Mouse (Mus musculus): ENCODE results near the gene Ggt5. TPM values are rescaled to one million over a fixed set of nuclear protein-coding genes. Genes with fewer than 3 reads are reported as not detected.

Ggt5 gene
- total and polyA plus RNA-seq, 3 experiments, result 3.8 to 41.9 (median 7.9) TPM

DNA sequence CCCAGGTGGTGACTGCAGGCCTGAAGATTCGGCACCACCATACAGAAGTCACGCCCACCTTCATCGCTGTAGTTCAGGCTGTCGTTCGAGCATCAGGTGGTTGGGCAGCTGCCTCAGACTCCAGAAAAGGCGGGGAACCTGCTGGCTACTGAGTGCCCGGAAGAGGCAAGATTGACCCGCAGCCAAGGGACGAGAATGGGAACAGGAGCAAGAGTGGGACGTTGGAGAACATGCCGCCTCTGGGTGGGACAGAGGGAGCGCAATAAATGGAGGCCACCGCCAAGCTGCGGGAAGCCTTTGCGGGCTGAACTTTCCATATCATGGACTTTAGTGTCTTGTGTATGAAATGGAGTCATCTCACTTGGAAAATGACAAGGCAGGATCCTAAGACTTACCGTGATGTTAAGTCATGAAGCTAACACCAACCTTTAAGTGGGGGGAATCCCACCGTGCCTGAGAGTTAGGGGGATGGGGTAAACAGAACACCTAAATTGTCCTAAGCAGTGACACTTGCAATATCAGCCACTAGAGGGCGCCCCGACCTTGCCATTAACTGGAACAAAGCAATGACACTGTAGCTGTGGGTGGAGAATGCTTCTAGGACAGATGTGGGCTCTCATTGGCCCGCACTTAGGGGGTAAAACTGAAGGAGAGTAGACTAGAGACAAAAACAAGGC is 3.1 kb upstream of the Ggt5 start:
- H3K79me2 ChIP-seq (replicated peaks; ENCODE audit: control insufficient read depth, insufficient read depth, low read length), result no peaks in the 10 kb centered on the region
- intact Hi-C loops (cut with DNase I), result loop anchor here (1.0 to 5.0 kb wide), 4 partner anchors 49 to 366 kb away; partner anchors contain the start of gene Gm5134
- no peak for TF ChIP-seq POLR2A (IDR thresholded peaks at IDR 0.05; ENCODE audit: insufficient read depth, low read depth, low read length)
- peak; percentile 86; the same call in 1 of the 2 replicates for TF ChIP-seq EP300 (IDR thresholded peaks at IDR 0.05; ENCODE audit: insufficient read depth, low read depth, low read length)
- peak; percentile 96 for TF ChIP-seq CTCF (IDR thresholded peaks at IDR 0.05)
- H3K36me3 ChIP-seq (ENCODE audit: control insufficient read depth, insufficient read depth, low read length), result no peaks in the 10 kb centered on the region
- H3K4me3 ChIP-seq, result no peak overlapping the region
- no peaks in the 10 kb centered on the region for H3K27me3 ChIP-seq (ENCODE audit: control insufficient read depth, insufficient read depth, low read length)
- 14% methylated on average over 20 of the region's 20 CpGs for WGBS
- H3K4me1 ChIP-seq (ENCODE audit: control insufficient read depth, insufficient read depth, low read length), result peaks cover 25% of the 10 kb centered on the region
- no peak overlapping the region for H3K27ac ChIP-seq
- DNase-seq, result peak; percentile 86 to 91
- H3K9ac ChIP-seq (ENCODE audit: low read depth, low read length), result no peak overlapping the region

- DNase-seq, result no peak
- peaks cover 25% of the 10 kb centered on the region for H3K4me1 ChIP-seq (ENCODE audit: control insufficient read depth, insufficient read depth, low read length)
- no peaks in the 10 kb centered on the region for H3K27me3 ChIP-seq (ENCODE audit: control insufficient read depth, insufficient read depth, low read length)
- no peaks in the 10 kb centered on the region for H3K79me2 ChIP-seq (replicated peaks; ENCODE audit: control insufficient read depth, insufficient read depth, low read length)
- H3K36me3 ChIP-seq (ENCODE audit: control insufficient read depth, insufficient read depth, low read length), result no peaks in the 10 kb centered on the region
- H3K9ac ChIP-seq (ENCODE audit: low read depth, low read length), result no peak overlapping the region
- TF ChIP-seq EP300 (IDR thresholded peaks at IDR 0.05; ENCODE audit: insufficient read depth, low read depth, low read length), result no peak
- TF ChIP-seq CTCF (IDR thresholded peaks at IDR 0.05), result no peak
- TF ChIP-seq POLR2A (IDR thresholded peaks at IDR 0.05; ENCODE audit: insufficient read depth, low read depth, low read length), result no peak
- H3K4me3 ChIP-seq, result no peak overlapping the region
- intact Hi-C loops (cut with DNase I), result loop anchor here (1.0 to 5.0 kb wide), 3 partner anchors 49 to 366 kb away; partner anchors contain the start of gene Gm5134
- no peak overlapping the region for H3K27ac ChIP-seq
- 80% methylated on average over 1 of the region's 1 CpGs for WGBS
Observed at GRCm38 (mm10) chr10:75586553-75586879, 2.6 kb upstream of the Ggt5 start.

GRCm38 (mm10) chr10:75587781-75588180 is 1.4 kb upstream of the Ggt5 start:
- DNase-seq, result peak; percentile 59 to 64
- H3K79me2 ChIP-seq (replicated peaks; ENCODE audit: control insufficient read depth, insufficient read depth, low read length), result no peaks in the 10 kb centered on the region
- H3K4me3 ChIP-seq, result no peak overlapping the region
- 26% methylated on average over 4 of the region's 4 CpGs for WGBS
- intact Hi-C loops (cut with DNase I), result loop anchor here (2.0 to 5.0 kb wide), 2 partner anchors 115 to 365 kb away; partner anchors contain the start of gene Gm5134
- peak overlapping the region; percentile 58 for H3K27ac ChIP-seq
- peaks cover 33% of the 10 kb centered on the region for H3K4me1 ChIP-seq (ENCODE audit: control insufficient read depth, insufficient read depth, low read length)
- H3K27me3 ChIP-seq (ENCODE audit: control insufficient read depth, insufficient read depth, low read length), result no peaks in the 10 kb centered on the region
- H3K36me3 ChIP-seq (ENCODE audit: control insufficient read depth, insufficient read depth, low read length), result no peaks in the 10 kb centered on the region
- TF ChIP-seq EP300 (IDR thresholded peaks at IDR 0.05; ENCODE audit: insufficient read depth, low read depth, low read length) (peak; percentile 85), CTCF (IDR thresholded peaks at IDR 0.05) (no peak), POLR2A (IDR thresholded peaks at IDR 0.05; ENCODE audit: insufficient read depth, low read depth, low read length) (0 out of 2 replicates have a peak, but pooled peaks have one; percentile 26)
- H3K9ac ChIP-seq (ENCODE audit: low read depth, low read length), result no peak overlapping the region

DNA sequence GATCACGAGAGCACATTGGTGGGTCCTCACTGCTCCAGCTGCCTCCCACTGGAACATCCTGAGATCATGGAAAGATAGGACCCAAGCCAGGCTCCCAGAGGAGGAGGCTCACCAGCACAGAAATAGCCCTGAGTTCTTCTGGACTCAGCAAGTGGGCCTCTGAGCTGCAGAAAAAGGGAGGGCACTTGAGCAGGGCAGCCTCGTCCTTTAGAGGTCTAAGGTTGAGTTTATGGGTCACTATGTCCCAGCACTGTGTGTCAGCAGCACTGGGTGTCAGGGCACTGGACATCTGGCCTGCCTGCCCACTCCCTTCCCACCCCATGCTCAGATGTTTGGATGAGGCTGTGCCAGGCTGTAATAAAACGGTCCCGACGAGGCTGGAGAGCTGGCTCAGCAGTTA is 804 bp upstream of the Ggt5 start:
- Histone ChIP-seq H3K9ac (ENCODE audit: low read depth, low read length) (no peak overlapping the region), H3K27ac (peak overlapping the region; percentile 72), H3K36me3 (ENCODE audit: control insufficient read depth, insufficient read depth, low read length) (no peaks in the 10 kb centered on the region), H3K79me2 (replicated peaks; ENCODE audit: control insufficient read depth, insufficient read depth, low read length) (no peaks in the 10 kb centered on the region), H3K27me3 (ENCODE audit: control insufficient read depth, insufficient read depth, low read length) (no peaks in the 10 kb centered on the region), H3K4me1 (ENCODE audit: control insufficient read depth, insufficient read depth, low read length) (peaks cover 33% of the 10 kb centered on the region), H3K4me3 (no peak overlapping the region)
- TF ChIP-seq CTCF (IDR thresholded peaks at IDR 0.05) (no peak), EP300 (IDR thresholded peaks at IDR 0.05; ENCODE audit: insufficient read depth, low read depth, low read length) (peak; percentile 37; the same call in 1 of the 2 replicates)
- intact Hi-C loops (cut with DNase I), result loop anchor here (5.0 kb wide), 1 partner anchor 364 kb away; the partner anchor contains the start of gene Gm5134
- 29% methylated on average over 5 of the region's 5 CpGs for WGBS
- DNase-seq, result peak; percentile 47 to 50

DNA sequence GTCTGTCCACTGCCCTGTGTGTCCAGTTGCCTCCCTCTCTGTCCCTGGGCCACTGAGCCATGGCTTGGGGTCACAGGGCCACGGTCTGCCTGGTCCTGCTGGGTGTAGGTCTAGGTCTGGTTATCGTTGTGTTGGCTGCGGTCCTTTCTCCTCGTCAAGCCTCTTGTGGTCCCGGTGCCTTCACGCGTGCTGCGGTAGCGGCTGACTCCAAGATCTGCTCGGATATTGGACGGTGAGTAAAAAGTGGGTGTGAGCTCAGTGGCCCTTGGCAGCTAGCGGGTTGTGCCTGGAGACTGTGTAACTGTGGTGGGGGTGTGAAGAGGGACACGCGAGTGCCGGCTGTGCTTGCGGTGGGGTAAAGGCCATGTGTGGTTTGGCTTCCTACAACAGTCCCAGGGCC is 511 bp downstream of the Ggt5 start:
- intact Hi-C loops (cut with DNase I), result loop anchor here (5.0 kb wide), 1 partner anchor 363 kb away; the partner anchor contains the start of gene Gm5134
- TF ChIP-seq POLR2A (IDR thresholded peaks at IDR 0.05; ENCODE audit: insufficient read depth, low read depth, low read length) (peak; percentile 46; the same call in 1 of the 2 replicates), CTCF (IDR thresholded peaks at IDR 0.05) (no peak), EP300 (IDR thresholded peaks at IDR 0.05; ENCODE audit: insufficient read depth, low read depth, low read length) (0 out of 2 replicates have a peak, but pooled peaks have one; percentile 8)
- Histone ChIP-seq H3K27me3 (ENCODE audit: control insufficient read depth, insufficient read depth, low read length) (no peaks in the 10 kb centered on the region), H3K36me3 (ENCODE audit: control insufficient read depth, insufficient read depth, low read length) (no peaks in the 10 kb centered on the region), H3K4me3 (peak overlapping the region; percentile 35), H3K27ac (peak overlapping the region; percentile 72), H3K9ac (ENCODE audit: low read depth, low read length) (peak overlapping the region; percentile 51), H3K4me1 (ENCODE audit: control insufficient read depth, insufficient read depth, low read length) (peaks cover 33% of the 10 kb centered on the region), H3K79me2 (replicated peaks; ENCODE audit: control insufficient read depth, insufficient read depth, low read length) (no peaks in the 10 kb centered on the region)
- WGBS, result 29% methylated on average over 16 of the region's 16 CpGs
- DNase-seq, result peak; percentile 54 to 61
